Mouse (Mus musculus) MEL (cell line): ENCODE results near the gene Ctps.

ENCODE experiments used
- CTCF ChIP-seq, 3 experiments: IDR thresholded peaks in 2 of 3; conservative IDR thresholded peaks in 1 of 3; 2 replicates each; pipeline ENCODE4 v1.5.1; 2011 to 2012; ENCODE audit warnings: low read length in 3 of 3, low read depth in 2 of 3, mild to moderate bottlenecking in 2 of 3, improper control_type of control experiment in 1 of 3, inconsistent platforms in 1 of 3, mixed read lengths in 1 of 3, moderate library complexity in 1 of 3; ENCODE audit not compliant: control insufficient read depth in 1 of 3, insufficient read depth in 1 of 3, poor library complexity in 1 of 3, severe bottlenecking in 1 of 3
- JUND ChIP-seq: IDR thresholded peaks from 2 replicates; pipeline ENCODE4 v1.6.1; 2011; ENCODE audit warnings: low read depth, mild to moderate bottlenecking, improper control_type of control experiment, low read length
- MAFK ChIP-seq: IDR thresholded peaks from 2 replicates; pipeline ENCODE4 v1.6.1; 2011; ENCODE audit warnings: low read depth, mild to moderate bottlenecking, low read length, improper control_type of control experiment, borderline replicate concordance
- MAX ChIP-seq: IDR thresholded peaks from 2 replicates; pipeline ENCODE4 v1.6.1; 2011; ENCODE audit warnings: low read length, improper control_type of control experiment
- MXI1 ChIP-seq: IDR thresholded peaks from 2 replicates; pipeline ENCODE4 v1.6.1; 2011; ENCODE audit warnings: mild to moderate bottlenecking, low read depth, low read length, improper control_type of control experiment
- POLR2A ChIP-seq, 2 experiments: IDR thresholded peaks; 2 replicates each; pipeline ENCODE4 v1.6.1; 2011 to 2012; ENCODE audit warnings: low read length in 2 of 2, mild to moderate bottlenecking in 2 of 2, control low read depth in 1 of 2, improper control_type of control experiment in 1 of 2, low read depth in 1 of 2, moderate library complexity in 1 of 2; ENCODE audit not compliant: control insufficient read depth in 1 of 2, insufficient read depth in 1 of 2, poor library complexity in 1 of 2
- TBP ChIP-seq: IDR thresholded peaks from 2 replicates; pipeline ENCODE4 v1.8.0; 2011; ENCODE audit warnings: low read depth, low read length, improper control_type of control experiment

GRCm38 (mm10) chr4:120589070-120589469, 19.0 kb upstream of the Ctps start:
- TF ChIP-seq JUND = no peak
- no peak for TF ChIP-seq MAX
- TF ChIP-seq POLR2A (IDR thresholded peaks at IDR 0.05; ENCODE audit: control insufficient read depth in 1 of 2, insufficient read depth in 1 of 2, low read depth in 1 of 2, low read length in 2 of 2, poor library complexity in 1 of 2) = no peak
- TF ChIP-seq MXI1 = no peak
- TF ChIP-seq CTCF (IDR thresholded peaks at IDR 0.05 in 2 of 3, conservative IDR thresholded peaks at IDR 0.05 in 1 of 3; ENCODE audit: control insufficient read depth in 1 of 3, insufficient read depth in 1 of 3, low read depth in 2 of 3, low read length in 3 of 3, poor library complexity in 1 of 3, severe bottlenecking in 1 of 3) = no peak
- no peak for TF ChIP-seq MAFK
- TF ChIP-seq TBP = no peak
